Mouse (Mus musculus) heart, postnatal 14 days (tissue): ENCODE results near the gene Sirt2. TPM values are rescaled to one million over a fixed set of nuclear protein-coding genes. Genes with fewer than 3 reads are reported as not detected.

Experiments
- DNase-seq, 2 experiments: peaks; one replicate each; pipeline ENCODE4 v3.0.0; 2021 to 2022
- intact Hi-C: fragments of 180-260 bp; cut with DNase I; formaldehyde crosslinking; loops from one replicate; pipeline ENCODE4 v1.15.1; 2025
- total RNA-seq, 2 experiments: library from RNA; stranded (reverse); gene quantifications; 2 replicates each; pipeline ENCODE4 v1.2.3; 2021

Gene Sirt2
- total RNA-seq, 2 experiments from 2014 or later: 71.6 to 75.1 TPM

DNA sequence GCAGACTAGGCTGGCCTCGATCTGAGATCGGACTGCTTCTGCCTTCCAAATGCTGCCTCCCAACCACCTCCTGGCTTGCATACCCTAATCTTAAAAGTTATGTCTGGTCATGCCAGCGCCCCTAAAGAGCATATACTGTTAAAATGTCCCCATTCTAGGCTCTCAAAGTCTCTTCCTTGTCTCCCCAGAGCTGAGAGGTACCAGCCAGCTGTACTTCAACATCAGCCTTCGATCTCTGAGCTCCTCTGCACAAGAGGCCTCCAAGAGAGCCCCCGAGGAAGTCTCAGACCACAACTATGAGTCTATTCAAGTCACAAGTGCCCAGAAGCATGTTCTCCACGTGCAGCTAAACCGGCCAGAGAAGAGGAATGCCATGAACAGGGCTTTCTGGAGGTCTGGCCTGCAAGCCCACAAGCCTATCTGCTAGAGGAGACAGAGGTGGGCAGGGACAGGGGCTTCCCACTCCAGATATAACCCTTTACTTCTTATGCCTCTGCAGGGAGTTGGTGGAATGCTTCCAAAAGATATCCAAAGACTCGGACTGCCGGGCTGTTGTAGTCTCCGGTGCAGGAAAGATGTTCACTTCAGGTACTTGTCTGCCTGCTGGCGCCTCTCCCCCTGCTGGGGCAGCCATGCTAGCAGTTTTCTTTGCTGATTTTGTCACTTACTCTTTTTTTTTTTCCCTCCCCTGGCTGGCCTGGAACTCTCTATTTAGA lies 59.3 kb downstream of the Sirt2 start:
- intact Hi-C loops: loop anchor here (2.0 kb wide), 2 partner anchors 15 to 41 kb away; no protein-coding TSS in a partner anchor
- DNase-seq: peak in 1 of 2 experiments; percentile 49

DNA sequence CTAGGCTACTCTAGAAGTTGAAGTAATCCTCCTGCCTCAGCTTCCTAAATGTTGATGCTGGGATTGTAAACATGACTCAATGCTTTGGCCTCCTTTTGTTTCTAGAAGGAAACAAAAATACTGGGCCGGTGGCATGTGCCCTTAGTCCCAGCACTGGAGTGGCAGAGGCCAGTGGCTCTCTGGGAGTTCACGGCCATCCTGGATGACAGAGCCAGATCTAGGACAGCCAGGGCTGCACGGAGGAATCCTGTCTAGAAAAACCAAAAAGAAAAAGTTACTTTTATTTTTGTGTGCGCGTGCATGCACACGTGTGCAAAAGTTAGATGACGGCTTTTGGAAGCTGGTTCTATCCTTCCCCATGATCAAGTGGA lies 59.9 kb downstream of the Sirt2 start:
- no peak for DNase-seq

DNA sequence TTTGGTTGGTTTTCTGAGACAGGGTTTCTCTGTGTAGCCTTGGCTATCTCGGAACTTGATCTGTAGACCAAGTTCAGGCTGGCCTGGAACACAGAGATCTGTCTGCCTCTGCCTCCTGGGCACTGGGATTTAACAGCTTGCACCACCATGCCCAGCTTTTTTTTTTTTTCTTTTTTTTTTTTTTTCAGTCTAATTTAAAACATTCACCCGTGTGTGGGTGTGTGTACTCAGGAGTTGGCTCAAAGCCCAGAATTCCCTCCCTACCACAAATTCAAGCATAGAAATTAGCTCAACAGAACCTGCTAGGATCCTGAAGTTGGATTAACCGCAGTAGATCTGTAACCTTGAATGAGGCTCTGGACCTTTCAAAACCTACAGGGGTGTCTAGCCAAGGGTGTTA lies 60.8 kb downstream of the Sirt2 start:
- peak in 1 of 2 experiments; percentile 68 for DNase-seq
- intact Hi-C loops: loop anchor here (2.0 kb wide), 2 partner anchors 17 to 39 kb away; no protein-coding TSS in a partner anchor

More for the DNA sequence above, 59.9 kb downstream of the Sirt2 start:
- intact Hi-C loops: loop anchor here (2.0 kb wide), 2 partner anchors 16 to 40 kb away; no protein-coding TSS in a partner anchor

DNA sequence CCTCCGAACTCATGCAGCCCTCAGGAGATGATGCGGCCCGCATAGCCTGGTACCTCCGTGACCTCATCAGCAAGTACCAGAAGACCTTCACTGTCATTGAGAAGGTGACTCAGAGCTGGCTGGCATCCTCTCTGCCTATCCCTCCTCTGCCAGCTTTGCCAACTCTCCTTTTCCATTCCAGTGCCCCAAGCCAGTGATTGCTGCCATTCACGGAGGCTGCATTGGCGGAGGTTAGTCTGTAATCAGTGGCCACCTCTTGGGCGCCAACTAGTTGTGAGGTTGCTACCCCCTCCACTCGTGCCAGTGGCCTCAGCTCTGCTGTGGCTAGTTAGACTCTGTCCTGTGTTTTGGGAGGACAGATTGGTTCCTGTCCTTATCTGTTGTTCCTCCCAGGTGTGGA lies 63.3 kb downstream of the Sirt2 start:
- DNase-seq: peak in 1 of 2 experiments; percentile 67
- intact Hi-C loops: loop anchor here (5.0 kb wide), 1 partner anchor 33 kb away; no protein-coding TSS in a partner anchor

DNA sequence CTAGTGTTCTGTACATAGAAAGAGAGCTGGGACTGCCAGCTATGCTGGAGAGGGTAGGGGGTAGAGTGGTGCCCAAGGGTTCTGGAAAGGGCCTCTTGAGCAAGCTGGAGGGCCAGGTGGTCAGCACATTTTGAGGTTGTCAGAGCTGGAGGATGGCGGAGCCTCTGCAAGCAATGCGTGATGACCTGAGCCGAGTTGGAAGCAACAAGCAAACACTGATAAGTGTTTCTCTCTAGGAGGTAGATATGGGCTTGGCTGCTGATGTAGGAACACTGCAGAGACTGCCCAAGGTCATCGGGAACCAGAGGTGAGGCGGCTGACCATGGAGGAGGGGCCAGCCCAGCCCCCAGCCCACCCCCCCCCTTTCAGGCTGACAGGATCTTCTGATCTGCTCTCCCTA lies 64.4 kb downstream of the Sirt2 start:
- DNase-seq: no peak
- intact Hi-C loops: loop anchor here (5.0 kb wide), 1 partner anchor 34 kb away; no protein-coding TSS in a partner anchor

DNA sequence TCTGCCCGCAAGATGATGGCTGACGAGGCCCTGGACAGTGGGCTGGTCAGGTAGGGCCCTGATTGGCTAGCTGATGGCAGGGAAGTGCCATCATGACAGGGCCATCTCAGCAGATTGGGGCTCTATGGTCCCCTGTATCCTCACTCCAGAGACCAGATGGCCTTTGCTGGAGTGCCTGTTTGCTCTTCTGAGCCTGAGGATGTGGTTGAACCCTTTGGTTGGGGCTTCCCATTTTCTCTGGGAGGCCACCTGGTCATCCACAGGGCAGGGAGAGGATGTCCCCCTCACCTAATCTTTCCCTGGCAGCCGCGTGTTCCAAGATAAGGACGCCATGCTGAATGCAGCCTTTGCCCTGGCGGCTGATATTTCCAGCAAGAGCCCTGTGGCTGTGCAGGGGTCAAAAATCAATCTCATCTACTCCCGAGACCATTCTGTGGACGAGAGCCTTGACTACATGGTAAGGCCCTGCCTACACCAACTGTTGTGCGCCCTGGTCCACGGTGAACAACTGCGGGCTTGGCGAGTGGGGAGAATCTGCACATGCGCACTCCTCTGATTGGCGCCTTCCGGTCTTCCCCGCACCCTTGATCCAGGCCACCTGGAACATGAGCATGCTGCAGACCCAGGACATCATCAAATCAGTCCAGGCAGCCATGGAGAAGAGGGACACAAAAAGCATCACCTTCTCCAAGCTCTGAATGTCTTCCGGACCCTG lies 65.0 kb downstream of the Sirt2 start:
- DNase-seq: no peak
- intact Hi-C loops: loop anchor here (5.0 kb wide), 1 partner anchor 34 kb away; no protein-coding TSS in a partner anchor

DNA sequence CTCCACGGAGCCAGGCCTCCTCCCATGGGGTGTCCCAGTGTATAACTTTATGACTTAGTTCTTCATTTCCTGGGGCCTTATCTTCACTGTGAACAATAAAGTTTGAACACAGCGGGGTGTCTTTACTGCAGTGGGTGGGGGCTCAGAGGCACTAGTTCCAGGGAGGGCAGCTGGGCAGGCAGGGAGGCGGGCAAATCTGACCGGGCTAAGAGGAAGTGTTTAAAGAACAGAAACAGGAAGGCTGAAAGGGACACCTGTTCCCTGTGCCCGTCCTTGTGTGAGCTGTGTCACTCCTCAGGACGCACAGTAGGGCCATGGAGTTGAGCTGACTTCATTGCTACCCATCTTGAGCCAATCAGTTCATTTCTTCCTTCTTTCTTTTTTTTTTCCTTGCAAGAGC lies 65.6 kb downstream of the Sirt2 start:
- DNase-seq: no peak
- intact Hi-C loops: loop anchor here (5.0 kb wide), 1 partner anchor 35 kb away; no protein-coding TSS in a partner anchor

DNA sequence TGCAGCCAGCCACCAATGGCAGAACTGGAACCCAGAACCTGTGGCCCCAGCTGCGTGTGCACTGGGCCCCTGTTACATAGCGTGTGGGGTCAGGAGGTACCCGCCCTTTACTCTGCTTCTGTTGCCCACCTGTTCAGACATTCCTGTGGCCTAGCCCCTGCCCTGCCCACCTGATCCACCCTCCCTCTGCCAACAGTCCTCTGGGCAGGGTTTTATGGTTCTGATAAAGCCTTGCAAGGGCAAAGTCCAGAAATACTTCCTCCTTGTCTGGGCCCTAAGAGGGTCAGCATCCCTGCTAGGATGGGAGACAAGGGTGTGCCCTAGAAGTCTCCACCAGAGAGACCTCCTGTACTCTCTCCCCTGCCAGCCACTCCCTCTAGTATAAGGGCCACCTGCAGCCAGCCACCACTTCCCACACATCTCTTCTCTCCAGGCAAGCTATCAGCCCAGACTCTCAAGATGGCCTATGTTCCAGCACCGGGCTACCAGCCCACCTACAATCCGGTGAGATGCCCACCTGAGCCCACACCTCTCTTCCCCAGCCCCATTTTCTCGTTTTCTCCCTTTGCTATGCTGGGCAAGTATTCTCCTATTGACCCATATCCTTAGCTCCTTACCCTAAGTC lies 67.3 kb downstream of the Sirt2 start, which contains the start of gene Lgals4:
Gene Lgals4, plus strand, starts transcription at position 132 of the 625 bp plus-strand sequence.
- no peak for DNase-seq
- intact Hi-C loops: loop anchor here (5.0 kb wide), 1 partner anchor 37 kb away; no protein-coding TSS in a partner anchor

DNA sequence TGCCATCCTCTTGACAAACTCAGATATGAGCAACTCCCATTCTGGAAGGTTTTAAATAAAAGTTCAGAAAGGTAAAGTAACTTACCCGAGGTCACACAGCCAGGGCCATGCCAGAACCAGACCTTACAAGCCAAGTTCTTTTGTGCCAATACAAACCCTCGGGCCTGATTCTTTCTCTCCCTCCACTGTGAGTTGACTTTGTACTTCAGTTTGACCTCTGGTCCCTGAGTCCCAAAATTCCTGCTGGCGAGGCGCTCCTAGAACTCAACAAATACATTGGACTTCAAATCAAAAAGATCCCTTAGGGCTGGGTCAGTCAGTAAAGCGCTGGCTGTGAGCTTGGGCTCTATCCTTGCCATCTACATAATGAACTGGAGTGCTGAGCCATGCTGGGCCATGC lies 70.4 kb downstream of the Sirt2 start:
- no peak for DNase-seq
- intact Hi-C loops: no loop called here

Other genes with a start within 250 kb of the Sirt2 start
- not detected for gene Ifnl3, start 243.9 kb upstream of the Sirt2 start, total RNA-seq
- gene Sycn, start 225.8 kb upstream of the Sirt2 start, total RNA-seq: not detected
- not detected for gene Nccrp1, start 219.5 kb upstream of the Sirt2 start, total RNA-seq
- 10 to 100 TPM; 32.1 to 32.4 TPM for gene Samd4b, start 168.6 kb upstream of the Sirt2 start, total RNA-seq
- 1 to 10 TPM; 8.5 to 9.9 TPM for gene Pak4, start 168.6 kb upstream of the Sirt2 start, total RNA-seq
- not detected for gene Acp7, start 135.4 kb upstream of the Sirt2 start, total RNA-seq
- gene Fbxo27, start 73.9 kb upstream of the Sirt2 start, total RNA-seq: under 1 TPM; 0.17 to 0.62 TPM
- gene Fbxo17, start 49.9 kb upstream of the Sirt2 start, total RNA-seq: under 1 TPM; 0.44 to 0.74 TPM
- gene Mrps12, start 24.9 kb upstream of the Sirt2 start, total RNA-seq: 10 to 100 TPM; 55.6 to 55.9 TPM
- 10 to 100 TPM; 14.1 to 16.3 TPM for gene Sars2, start 24.7 kb upstream of the Sirt2 start, total RNA-seq
- gene Ccer2, start 10.6 kb upstream of the Sirt2 start, total RNA-seq: not detected
- gene Nfkbib, start 777 bp downstream of the Sirt2 start, total RNA-seq: 10 to 100 TPM; 15.9 to 18.0 TPM
- 1 to 10 TPM; 2.2 to 4.0 TPM for gene Rinl, start 22.2 kb downstream of the Sirt2 start, total RNA-seq
- 100 to 1,000 TPM; 314 to 317 TPM for gene Hnrnpl, start 41.8 kb downstream of the Sirt2 start, total RNA-seq
- gene Ech1, start 58.5 kb downstream of the Sirt2 start, total RNA-seq: 1,000 to 10,000 TPM; 1,375 to 1,408 TPM
- gene Lgals4, start 67.1 kb downstream of the Sirt2 start, total RNA-seq: 10 to 100 TPM; 38.7 to 51.1 TPM
- 1 to 10 TPM; 3.2 to 3.6 TPM for gene Lgals7, start 97.1 kb downstream of the Sirt2 start, total RNA-seq
- under 1 TPM; 0.27 to 0.36 TPM for gene Capn12, start 114.7 kb downstream of the Sirt2 start, total RNA-seq
- 100 to 1,000 TPM; 110 to 127 TPM for gene Actn4, start 195.6 kb downstream of the Sirt2 start, total RNA-seq
- gene Eif3k, start 215.1 kb downstream of the Sirt2 start, total RNA-seq: 100 to 1,000 TPM; 157 to 159 TPM
- 1 to 10 TPM in 1 of 2 experiments, under 1 TPM in 1; 0.96 to 2.4 TPM for gene Map4k1, start 215.3 kb downstream of the Sirt2 start, total RNA-seq